Mouse (Mus musculus) ES-E14 (cell line): Measurements from ENCODE around the gene Nkx6-2. TPM values are rescaled to one million over a fixed set of nuclear protein-coding genes. Genes with fewer than 3 reads are reported as not detected.
A peak's percentile ranks its signal among the peaks of the same experiment; 100 is the strongest.

ENCODE experiments used
- DNase-seq: peaks from one replicate; pipeline ENCODE4 v3.0.0-alpha.2; 2013; ENCODE audit warnings: low read depth, low spot score
- H3K27ac ChIP-seq: 2 replicates; pipeline ENCODE4 v1.5.1; 2012; ENCODE audit warnings: low read depth, mild to moderate bottlenecking, low read length, moderate library complexity, mixed read lengths; ENCODE audit not compliant: poor library complexity, insufficient read depth, severe bottlenecking
- H3K36me3 ChIP-seq: 2 replicates; pipeline ENCODE4 v1.6.1; 2012; ENCODE audit warnings: mild to moderate bottlenecking, low read length, moderate library complexity, mixed read lengths; ENCODE audit not compliant: control insufficient read depth, poor library complexity, insufficient read depth, severe bottlenecking
- H3K4me1 ChIP-seq, 2 experiments: fragments of 150-350 bp in 1 of 2; sonication (generic) in 1 of 2; 2 replicates each; pipeline ENCODE4 v1.6.1; 2012; ENCODE audit warnings: low read length in 2 of 2, mild to moderate bottlenecking in 1 of 2, mixed read lengths in 1 of 2; ENCODE audit not compliant: control insufficient read depth in 2 of 2, insufficient read depth in 2 of 2, poor library complexity in 1 of 2
- H3K4me3 ChIP-seq, 2 experiments: fragments of 150-350 bp in 1 of 2; sonication (generic) in 1 of 2; 2 replicates each; pipeline ENCODE4 v1.5.1; 2012; ENCODE audit warnings: low read length in 2 of 2, low read depth in 1 of 2, mild to moderate bottlenecking in 1 of 2, mixed read lengths in 1 of 2; ENCODE audit not compliant: insufficient read depth in 1 of 2, poor library complexity in 1 of 2, severe bottlenecking in 1 of 2
- H3K9ac ChIP-seq: 2 replicates; pipeline ENCODE4 v1.6.1; 2012; ENCODE audit warnings: low read depth, mild to moderate bottlenecking, low read length, mixed read lengths; ENCODE audit not compliant: poor library complexity, insufficient read depth, severe bottlenecking
- H3K9me3 ChIP-seq: fragments of 150-350 bp; sonication (generic); 2 replicates; pipeline ENCODE4 v1.6.1; 2012; ENCODE audit warnings: low read depth, mild to moderate bottlenecking, low read length; ENCODE audit not compliant: control insufficient read depth, insufficient read depth
- CHD2 ChIP-seq: IDR thresholded peaks from 2 replicates; pipeline ENCODE4 v1.6.1; 2014; ENCODE audit warnings: mild to moderate bottlenecking, low read depth, low read length, inconsistent platforms
- HCFC1 ChIP-seq: IDR thresholded peaks from 2 replicates; pipeline ENCODE4 v1.6.1; 2012; ENCODE audit warnings: low read length, inconsistent platforms, borderline replicate concordance; ENCODE audit not compliant: insufficient read depth
- MAFK ChIP-seq: IDR thresholded peaks from 2 replicates; pipeline ENCODE4 v1.6.1; 2014; ENCODE audit warnings: mild to moderate bottlenecking, low read depth, low read length, inconsistent platforms; ENCODE audit not compliant: insufficient read depth
- ZC3H11A ChIP-seq: IDR thresholded peaks from 2 replicates; pipeline ENCODE4 v1.6.1; 2012; ENCODE audit warnings: low read depth, mild to moderate bottlenecking, inconsistent platforms, low read length, borderline replicate concordance
- ZNF384 ChIP-seq: IDR thresholded peaks from 2 replicates; pipeline ENCODE4 v1.6.1; 2012; ENCODE audit warnings: low read depth, low read length, inconsistent platforms
- in situ Hi-C, 2 experiments: fragments of 600-800 bp; cut with MboI; formaldehyde crosslinking; loops; one replicate each; pipeline ENCODE4 v1.15.1; 2025; ENCODE audit warnings: low sequenced_read_pairs in 2 of 2, inconsistent platforms in 1 of 2; ENCODE audit not compliant: unreplicated experiment in 2 of 2
- total RNA-seq: library from RNA; depleted of rRNA; stranded (reverse); fragments of 300-350 nt; gene quantifications from 2 replicates; pipeline ENCODE4 v1.2.3, GENCODE M21; 2012

Nkx6-2 gene
- total RNA-seq, 1 experiment, result 2.1 TPM

DNA sequence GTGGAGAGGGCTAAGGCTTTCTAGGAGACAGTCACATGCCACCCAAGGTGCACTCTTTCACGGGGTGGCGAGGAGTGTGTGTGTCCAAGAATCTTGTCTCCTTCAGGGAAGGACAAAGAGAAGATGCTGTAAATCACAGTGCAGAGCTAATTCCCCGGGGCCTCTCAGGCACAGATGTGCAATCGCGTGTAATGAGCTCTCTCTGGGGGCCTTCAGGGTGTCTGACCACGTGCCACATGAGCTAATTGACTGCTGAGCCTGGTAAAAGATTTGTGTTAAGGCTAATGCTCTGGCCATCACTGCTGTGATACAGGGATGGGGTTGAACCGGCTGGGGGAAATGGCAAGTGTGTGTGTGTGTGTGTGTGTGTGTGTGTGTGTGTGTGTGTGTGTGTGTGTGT is 5.3 kb upstream of the Nkx6-2 start:
- in situ Hi-C loops, result no loop called here

DNA sequence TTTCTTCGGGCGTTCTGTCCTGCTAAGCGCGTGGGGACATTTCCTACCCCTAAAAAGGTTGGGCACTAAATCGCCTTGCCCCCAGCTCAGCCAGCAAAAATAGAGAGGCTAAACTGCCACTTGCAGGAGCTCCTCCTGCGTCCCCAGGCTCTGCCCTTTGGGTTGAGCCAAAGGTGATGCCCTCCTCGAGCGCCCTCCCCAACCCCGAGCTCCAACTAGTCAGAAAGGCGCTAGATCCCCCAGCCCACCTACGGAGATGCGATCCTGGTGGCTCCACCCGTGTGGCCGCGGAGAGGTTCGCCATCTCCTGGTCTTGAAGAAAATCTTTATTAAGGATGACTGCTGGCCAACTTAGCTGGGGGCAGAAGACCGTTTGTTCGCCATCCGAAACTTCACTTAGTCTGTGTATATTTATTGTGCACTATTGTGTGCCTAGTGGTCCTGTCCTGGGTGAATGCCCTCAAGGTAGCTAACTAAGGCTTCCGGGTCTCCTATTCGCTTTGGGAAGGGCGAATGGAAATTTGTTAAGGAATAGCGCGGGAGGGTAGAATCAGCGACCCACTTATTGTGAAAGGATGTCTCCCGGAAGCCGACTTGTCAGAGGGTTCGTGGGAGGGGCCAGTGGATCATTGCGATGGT is 2.7 kb upstream of the Nkx6-2 start:
- no peaks in the 10 kb centered on the region for H3K9me3 ChIP-seq
- H3K4me1 ChIP-seq, result peaks cover 2 to 14% of the 10 kb centered on the region in 2 experiments; a peak in 3 of 4 replicates
- DNase-seq, result no peak
- TF ChIP-seq MAFK (no peak), ZC3H11A (no peak), ZNF384 (no peak), CHD2 (no peak), HCFC1 (no peak)
- in situ Hi-C loops, result no loop called here
- peak overlapping the region; percentile 24 to 28; a peak in 3 of 4 replicates for H3K4me3 ChIP-seq
- H3K9ac ChIP-seq, result no peak overlapping the region
- no peak overlapping the region for H3K27ac ChIP-seq
- no peaks in the 10 kb centered on the region for H3K36me3 ChIP-seq

More for the DNA sequence above, 5.3 kb upstream of the Nkx6-2 start:
- Histone ChIP-seq H3K9ac (no peak overlapping the region), H3K36me3 (no peaks in the 10 kb centered on the region), H3K27ac (no peak overlapping the region), H3K4me3 (no peak overlapping the region), H3K9me3 (no peaks in the 10 kb centered on the region), H3K4me1 (peaks cover 9 to 27% of the 10 kb centered on the region in 2 experiments; a peak in 3 of 4 replicates)
- no peak for DNase-seq
- TF ChIP-seq CHD2 (no peak), ZNF384 (no peak), ZC3H11A (no peak)

DNA sequence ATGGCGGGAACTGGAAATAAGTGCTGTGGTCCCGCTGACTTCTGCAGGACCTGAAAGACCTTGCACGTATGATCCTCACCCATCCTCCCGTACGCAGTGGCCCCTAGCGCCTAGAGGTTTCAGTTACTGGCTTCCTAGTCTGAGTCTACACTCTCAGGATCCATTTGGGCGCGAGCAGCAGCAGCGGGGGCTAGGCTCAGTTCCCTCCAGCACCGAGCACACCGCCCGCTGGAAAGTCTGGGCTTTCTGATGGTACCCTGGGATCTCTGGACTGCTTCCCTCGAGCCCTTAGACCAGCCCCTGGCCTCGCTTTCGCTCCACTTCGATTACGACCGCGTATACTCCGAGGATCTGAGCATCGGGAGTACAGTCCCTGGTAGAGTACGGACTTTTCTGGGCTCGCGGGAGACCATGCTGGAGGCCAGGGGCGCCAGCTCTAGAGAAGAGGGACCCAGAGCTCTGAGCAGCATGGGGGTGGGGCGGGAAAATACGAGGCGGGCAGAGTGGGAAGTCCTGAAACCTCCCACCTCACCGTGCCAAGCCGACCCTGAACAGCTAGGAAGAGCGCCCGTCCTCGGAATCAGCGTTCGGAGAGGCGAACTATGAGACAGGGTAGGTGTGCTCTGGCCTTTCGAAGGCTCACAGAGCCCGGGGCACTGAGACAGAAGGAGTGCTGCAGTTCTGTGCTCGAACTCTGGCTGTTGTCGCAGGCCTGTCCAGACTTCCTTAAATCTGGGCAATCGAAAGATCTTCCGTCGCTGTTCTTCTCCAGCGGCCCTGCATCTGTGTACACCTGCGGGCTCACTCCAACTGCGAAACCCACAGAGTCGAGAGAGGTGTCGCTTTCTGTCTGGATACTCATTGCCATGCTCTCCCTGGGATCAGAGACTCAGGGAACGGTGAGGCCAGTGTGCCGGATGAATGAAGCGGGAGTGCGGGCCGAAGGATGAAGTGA is 1.9 kb upstream of the Nkx6-2 start:
- Histone ChIP-seq H3K9ac (no peak overlapping the region), H3K9me3 (no peaks in the 10 kb centered on the region), H3K4me1 (peaks cover 2 to 14% of the 10 kb centered on the region in 2 experiments), H3K4me3 (peak overlapping the region; percentile 24 to 28; a peak in 3 of 4 replicates), H3K27ac (no peak overlapping the region), H3K36me3 (no peaks in the 10 kb centered on the region)
- in situ Hi-C loops, result no loop called here
- TF ChIP-seq MAFK (no peak), ZNF384 (no peak), ZC3H11A (no peak), HCFC1 (no peak), CHD2 (no peak)
- DNase-seq, result no peak

DNA sequence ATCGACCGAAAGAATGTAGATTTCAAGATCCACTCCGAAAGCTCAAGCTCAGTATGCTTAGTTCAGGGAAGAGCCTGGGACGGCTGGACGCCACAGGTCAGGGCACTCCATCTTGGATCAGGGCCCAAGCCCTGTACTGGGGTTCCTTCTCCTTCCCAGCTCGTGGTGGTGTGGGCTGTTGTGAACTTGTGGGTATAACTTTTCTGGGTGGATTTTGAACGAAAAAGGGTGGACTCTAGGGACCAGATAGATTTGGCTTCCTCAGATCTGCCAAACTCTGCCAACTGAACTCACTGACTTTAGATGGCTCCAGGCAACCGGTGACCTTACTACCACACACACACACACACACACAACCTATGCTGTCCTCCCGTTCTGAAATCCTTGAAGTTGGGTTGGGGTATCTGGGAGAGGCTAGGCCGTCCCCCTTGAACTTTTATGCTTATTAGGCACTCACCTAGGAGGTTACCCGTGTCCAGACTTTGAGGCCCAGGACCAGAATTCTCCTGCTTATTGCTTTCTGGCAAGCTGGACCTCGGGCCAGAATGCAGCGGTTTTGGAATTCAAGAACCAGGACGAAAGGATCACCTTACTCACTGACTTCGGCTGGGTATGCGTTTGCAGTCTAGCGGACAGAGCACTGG is 619 bp upstream of the Nkx6-2 start:
- Histone ChIP-seq H3K9me3 (no peaks in the 10 kb centered on the region), H3K36me3 (no peaks in the 10 kb centered on the region), H3K4me1 (peaks cover 2 to 17% of the 10 kb centered on the region in 2 experiments), H3K4me3 (no peak overlapping the region), H3K27ac (no peak overlapping the region), H3K9ac (no peak overlapping the region)
- in situ Hi-C loops, result no loop called here
- TF ChIP-seq ZC3H11A (no peak), CHD2 (no peak), MAFK (no peak), HCFC1 (no peak), ZNF384 (no peak)
- no peak for DNase-seq
